Mouse (Mus musculus) yolk sac, embryonic 10.5 days (tissue): ENCODE measurements around the gene Casz1.

Experiments used
- DNase-seq: peaks from one replicate; pipeline ENCODE4 v3.0.0-alpha.2; 2017; ENCODE audit warnings: low spot score

The Casz1 gene

GRCm38 (mm10) chr4:148846724-148847123 is 42.5 kb downstream of the Casz1 start:
- no peak for DNase-seq

- DNase-seq: no peak
Observed at GRCm38 (mm10) chr4:148847636-148848035, 43.4 kb downstream of the Casz1 start.

GRCm38 (mm10) chr4:148849437-148849836 is 45.2 kb downstream of the Casz1 start:
- no peak for DNase-seq

GRCm38 (mm10) chr4:148853057-148853456 is 48.8 kb downstream of the Casz1 start:
- no peak for DNase-seq

- DNase-seq: no peak
Observed at GRCm38 (mm10) chr4:148854093-148854492, 49.9 kb downstream of the Casz1 start.

- DNase-seq: no peak
Observed at GRCm38 (mm10) chr4:148855527-148855926, 51.3 kb downstream of the Casz1 start.

- no peak for DNase-seq
Observed at GRCm38 (mm10) chr4:148856216-148856615, 52.0 kb downstream of the Casz1 start.

GRCm38 (mm10) chr4:148857398-148858084 is 53.3 kb downstream of the Casz1 start:
- no peak for DNase-seq

GRCm38 (mm10) chr4:148858194-148858593 is 54.0 kb downstream of the Casz1 start:
- no peak for DNase-seq

- no peak for DNase-seq
Observed at GRCm38 (mm10) chr4:148859415-148859814, 55.2 kb downstream of the Casz1 start.

GRCm38 (mm10) chr4:148859906-148860491 is 55.8 kb downstream of the Casz1 start:
- no peak for DNase-seq

- no peak for DNase-seq
Observed at GRCm38 (mm10) chr4:148860636-148861035, 56.4 kb downstream of the Casz1 start.

GRCm38 (mm10) chr4:148866812-148867470 is 62.7 kb downstream of the Casz1 start:
- no peak for DNase-seq

- DNase-seq: no peak
Observed at GRCm38 (mm10) chr4:148867721-148868397, 63.6 kb downstream of the Casz1 start.

GRCm38 (mm10) chr4:148869566-148869965 is 65.3 kb downstream of the Casz1 start:
- DNase-seq: no peak

- DNase-seq: no peak
Observed at GRCm38 (mm10) chr4:148870496-148870895, 66.3 kb downstream of the Casz1 start.

GRCm38 (mm10) chr4:148871751-148872334 is 67.6 kb downstream of the Casz1 start:
- DNase-seq: no peak

GRCm38 (mm10) chr4:148872372-148872771 is 68.1 kb downstream of the Casz1 start:
- DNase-seq: no peak

- no peak for DNase-seq
Observed at GRCm38 (mm10) chr4:148872783-148873182, 68.6 kb downstream of the Casz1 start.

- DNase-seq: no peak
Observed at GRCm38 (mm10) chr4:148876166-148876565, 71.9 kb downstream of the Casz1 start.

GRCm38 (mm10) chr4:148876867-148877266 is 72.6 kb downstream of the Casz1 start:
- no peak for DNase-seq
